Mouse (Mus musculus) spleen, adult 2 months (tissue): ENCODE measurements at regions not wholly inside any gene's neighbourhood (a gene's known extent, or its start where the extent isn't known, plus 50 kb on each side); places are given as distances from the start of the nearest gene placed in this dataset.

Experiments used
- DNase-seq, 2 experiments: peaks; one replicate each; pipeline versions ENCODE4 v3.0.0 to v3.0.0-alpha.2; 2012 to 2021; ENCODE audit warnings: low spot score in 2 of 2, low read depth in 1 of 2
- H3K27ac ChIP-seq: fragments of 200-500 bp; 2 replicates; pipeline ENCODE4 v1.5.1; 2012; ENCODE audit warnings: low read length, inconsistent platforms; ENCODE audit not compliant: insufficient read depth
- H3K27me3 ChIP-seq: fragments of 200-500 bp; 2 replicates; pipeline ENCODE4 v1.6.1; 2012; ENCODE audit warnings: mild to moderate bottlenecking, moderate library complexity, low read length, inconsistent platforms; ENCODE audit not compliant: control insufficient read depth, insufficient read depth
- H3K36me3 ChIP-seq: fragments of 200-500 bp; 2 replicates; pipeline ENCODE4 v1.6.1; 2012; ENCODE audit warnings: mild to moderate bottlenecking, low read length, inconsistent platforms; ENCODE audit not compliant: control insufficient read depth, insufficient read depth
- H3K4me1 ChIP-seq: fragments of 200-500 bp; 2 replicates; pipeline ENCODE4 v1.6.1; 2011; ENCODE audit warnings: inconsistent platforms; ENCODE audit not compliant: control insufficient read depth, insufficient read depth, insufficient read length
- H3K4me3 ChIP-seq: fragments of 200-500 bp; 2 replicates; pipeline ENCODE4 v1.5.1; 2011; ENCODE audit warnings: mild to moderate bottlenecking, inconsistent platforms; ENCODE audit not compliant: insufficient read depth, insufficient read length; ENCODE audit errors: extremely low read depth
- CTCF ChIP-seq: fragments of 200-500 bp; IDR thresholded peaks from 2 replicates; pipeline ENCODE4 v1.5.1; 2011; ENCODE audit warnings: mild to moderate bottlenecking, inconsistent platforms; ENCODE audit not compliant: insufficient read depth, insufficient read length, insufficient replicate concordance; ENCODE audit errors: extremely low read depth
- POLR2A ChIP-seq: fragments of 200-500 bp; IDR thresholded peaks from 2 replicates; pipeline ENCODE4 v1.6.1; 2011; ENCODE audit warnings: low read depth, low read length, inconsistent platforms
- WGBS: fragments of 180-500 bp; shearing (Covaris S2); methylation state at CpG from one replicate; pipeline ENCODE4 v1.1.7; 2018; 5-methylcytosine and 5-hydroxymethylcytosine counted together

GRCm38 (mm10) chr2:173432886-173433624, 89.3 kb upstream of the 1700021F07Rik start:
- no peak for DNase-seq

DNA sequence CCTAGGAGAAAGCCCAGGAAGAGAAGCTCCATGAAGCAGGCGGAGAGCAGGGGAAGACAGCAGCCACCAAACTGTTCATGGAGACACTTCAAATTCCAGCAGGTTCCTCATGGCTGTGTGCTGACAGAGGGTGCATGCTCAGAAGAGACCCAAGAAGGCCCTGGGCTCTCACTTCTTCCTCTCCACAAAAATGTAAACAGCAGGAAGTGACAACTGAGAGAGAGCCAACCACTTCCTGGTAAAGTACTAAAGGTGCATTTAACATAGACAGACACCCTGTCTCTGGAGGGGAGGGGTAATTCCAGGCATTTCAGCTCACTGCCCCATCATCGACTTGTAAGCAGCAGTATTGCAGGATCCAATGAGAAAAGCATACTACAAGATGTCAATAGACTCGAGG, 85.8 kb upstream of the 1700021F07Rik start:
- peak overlapping the region; percentile 80 for H3K27ac ChIP-seq
- no peaks in the 10 kb centered on the region for H3K27me3 ChIP-seq
- H3K36me3 ChIP-seq: no peaks in the 10 kb centered on the region
- peak; percentile 46 to 62 for DNase-seq
- WGBS: 41% methylated on average over 3 of the region's 3 CpGs
- TF ChIP-seq POLR2A (no peak), CTCF (no peak)
- no peak overlapping the region for H3K4me3 ChIP-seq
- peaks cover 5% of the 10 kb centered on the region for H3K4me1 ChIP-seq

More at GRCm38 (mm10) chr2:173432886-173433624, 89.3 kb upstream of the 1700021F07Rik start:
- 91% methylated on average over 9 of the region's 9 CpGs for WGBS
- TF ChIP-seq POLR2A (no peak), CTCF (no peak)
- Histone ChIP-seq H3K4me3 (no peak overlapping the region), H3K27me3 (no peaks in the 10 kb centered on the region), H3K27ac (no peak overlapping the region), H3K4me1 (peaks cover 5% of the 10 kb centered on the region), H3K36me3 (no peaks in the 10 kb centered on the region)

GRCm38 (mm10) chr2:173439031-173439430, 83.4 kb upstream of the 1700021F07Rik start:
- H3K4me3 ChIP-seq: no peak overlapping the region
- H3K4me1 ChIP-seq: peaks cover 5% of the 10 kb centered on the region
- no peak for TF ChIP-seq CTCF
- TF ChIP-seq POLR2A: no peak
- whole genome bisulfite sequencing: 84% methylated on average over 9 of the region's 9 CpGs
- H3K27ac ChIP-seq: no peak overlapping the region
- DNase-seq: no peak
- H3K27me3 ChIP-seq: no peaks in the 10 kb centered on the region
- no peaks in the 10 kb centered on the region for H3K36me3 ChIP-seq

DNA sequence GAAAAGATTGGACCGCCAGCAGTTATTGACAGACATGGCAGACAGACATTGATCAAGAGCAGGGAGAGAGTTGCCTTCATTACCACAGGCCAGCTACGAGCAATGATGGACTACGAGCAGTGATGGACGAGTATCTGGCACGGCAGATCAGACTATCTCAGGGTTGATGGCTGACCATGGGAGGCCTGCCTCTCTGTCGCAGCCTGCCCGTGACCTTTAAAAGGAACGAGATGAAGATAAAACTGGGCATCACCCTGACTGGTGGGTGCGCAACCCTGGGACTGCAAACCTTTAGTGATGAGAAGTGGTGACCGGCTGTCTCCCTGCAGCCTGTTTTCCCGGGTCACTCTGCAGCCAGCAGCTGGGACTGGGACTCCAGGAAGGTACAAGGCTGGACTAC, 80.3 kb upstream of the 1700021F07Rik start:
- DNase-seq: no peak
- TF ChIP-seq CTCF (no peak), POLR2A (no peak)
- Histone ChIP-seq H3K27ac (no peak overlapping the region), H3K4me1 (no peaks in the 10 kb centered on the region), H3K4me3 (no peak overlapping the region), H3K27me3 (no peaks in the 10 kb centered on the region), H3K36me3 (no peaks in the 10 kb centered on the region)
- 91% methylated on average over 11 of the region's 11 CpGs for WGBS

- TF ChIP-seq CTCF (no peak), POLR2A (no peak)
- Histone ChIP-seq H3K4me1 (0 out of 2 replicates have a peak, but pooled peaks cover under 1% of the 10 kb centered on the region), H3K27me3 (no peaks in the 10 kb centered on the region), H3K4me3 (no peak overlapping the region), H3K27ac (no peak overlapping the region), H3K36me3 (no peaks in the 10 kb centered on the region)
- 88% methylated on average over 10 of the region's 10 CpGs for WGBS
- no peak for DNase-seq
These were observed 79.1 kb upstream of the 1700021F07Rik start for GRCm38 (mm10) chr2:173443262-173443661.

DNA sequence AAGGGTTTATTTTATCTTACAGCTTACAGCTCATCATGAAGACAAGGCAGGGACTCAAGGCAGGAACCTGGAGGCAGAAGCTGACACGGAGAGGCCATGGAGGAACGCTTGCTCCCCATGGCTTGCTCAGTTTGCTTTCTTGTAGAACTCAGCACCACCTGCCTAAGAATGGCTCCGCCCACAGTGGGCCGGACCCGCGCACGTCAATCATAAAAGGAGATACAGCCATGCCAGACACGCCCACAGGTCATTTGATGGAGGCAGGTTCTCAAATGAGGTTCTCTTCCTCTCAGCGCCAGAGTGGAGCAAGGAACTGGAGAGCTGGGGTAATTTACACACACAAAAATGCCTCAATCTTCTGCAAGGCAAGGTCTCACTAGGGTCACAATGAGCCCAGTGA, 78.0 kb upstream of the 1700021F07Rik start:
- no peak for TF ChIP-seq CTCF
- peaks cover 5% of the 10 kb centered on the region; the same call in 1 of the 2 replicates for H3K4me1 ChIP-seq
- H3K4me3 ChIP-seq: no peak overlapping the region
- H3K36me3 ChIP-seq: no peaks in the 10 kb centered on the region
- no peak for DNase-seq
- 79% methylated on average over 9 of the region's 9 CpGs for WGBS
- H3K27ac ChIP-seq: no peak overlapping the region
- no peaks in the 10 kb centered on the region for H3K27me3 ChIP-seq

DNA sequence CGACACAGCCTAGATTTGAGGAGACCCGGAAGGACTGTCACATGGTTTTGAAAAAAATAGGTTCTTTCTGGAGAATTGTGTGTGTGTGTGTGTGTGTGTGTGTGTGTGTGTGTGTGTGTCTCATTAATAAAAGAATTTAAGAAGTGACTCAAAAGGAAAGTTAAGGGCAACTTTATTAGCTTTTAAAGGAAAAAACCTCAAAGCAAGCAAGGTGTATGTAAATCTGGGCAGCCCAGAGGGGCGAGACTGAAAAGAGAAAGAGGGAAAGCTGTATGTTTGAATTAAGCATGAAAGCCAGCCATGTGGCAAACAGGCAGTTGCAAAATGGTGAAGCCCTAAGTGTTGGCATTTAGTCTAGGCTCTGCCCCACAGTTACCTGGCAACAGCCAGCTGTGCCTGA, 77.3 kb upstream of the 1700021F07Rik start:
- H3K27ac ChIP-seq: no peak overlapping the region
- no peaks in the 10 kb centered on the region for H3K27me3 ChIP-seq
- H3K4me3 ChIP-seq: no peak overlapping the region
- 81% methylated on average over 3 of the region's 3 CpGs for WGBS
- no peak for TF ChIP-seq POLR2A
- no peak for TF ChIP-seq CTCF
- no peak for DNase-seq
- H3K4me1 ChIP-seq: peaks cover 5% of the 10 kb centered on the region; the same call in 1 of the 2 replicates
- H3K36me3 ChIP-seq: no peaks in the 10 kb centered on the region
